Mouse (Mus musculus): ENCODE results near the gene Spata13.

GRCm38 (mm10) chr14:60709749-60710148 lies 75.9 kb downstream of the Spata13 start:
- TF ChIP-seq HCFC1 (IDR thresholded peaks at IDR 0.05; ENCODE audit: low read depth, low read length) = no peak
- TF ChIP-seq MAFK (IDR thresholded peaks at IDR 0.05; ENCODE audit: borderline replicate concordance, low read depth, low read length) = no peak
- TF ChIP-seq RCOR1 (IDR thresholded peaks at IDR 0.05; ENCODE audit: low read depth, low read length) = no peak
- no peak for TF ChIP-seq E2F4 (IDR thresholded peaks at IDR 0.05; ENCODE audit: borderline replicate concordance, low read depth, low read length)

Data from MEL (cell line).